Mouse (Mus musculus): ENCODE data around the gene Zdhhc24. TPM values are rescaled to one million over a fixed set of nuclear protein-coding genes. Genes with fewer than 3 reads are reported as not detected.

Gene Zdhhc24
- polyA plus RNA-seq, 1 experiment from 2014 or later: 12.3 TPM

DNA sequence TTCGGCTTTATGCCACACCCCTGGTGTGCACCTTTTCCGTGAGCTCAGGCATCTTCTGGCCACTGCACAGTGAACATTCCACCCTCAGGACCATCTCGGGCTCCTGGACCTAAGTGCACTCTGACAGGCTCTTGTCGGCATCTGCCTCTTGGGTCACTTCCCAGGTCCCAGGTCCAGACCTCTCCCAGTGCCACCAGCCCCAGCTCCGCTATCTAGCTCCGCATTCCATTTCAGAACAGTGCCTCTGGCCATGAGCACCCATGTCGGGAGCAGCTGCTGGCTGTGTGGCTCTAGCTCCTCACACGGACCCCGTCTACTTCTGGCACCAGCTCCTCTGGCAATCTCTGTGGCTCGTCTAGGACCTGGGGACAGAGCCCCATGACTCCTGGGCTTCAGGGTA is 11.3 kb downstream of the Zdhhc24 start:
- Histone ChIP-seq H3K27ac (ENCODE audit: low read depth, low read length) (no peak overlapping the region), H3K9me3 (ENCODE audit: control insufficient read depth, low read length) (no peaks in the 10 kb centered on the region), H3K4me1 (replicated peaks; ENCODE audit: control insufficient read depth, insufficient read depth, low read length) (no peaks in the 10 kb centered on the region), H3K27me3 (ENCODE audit: control insufficient read depth, insufficient read depth, low read length) (no peaks in the 10 kb centered on the region), H3K4me2 (ENCODE audit: low read depth, low read length, severe bottlenecking) (no peak overlapping the region), H3K36me3 (ENCODE audit: control insufficient read depth, insufficient read depth, low read length) (no peaks in the 10 kb centered on the region; the same call in 1 of the 2 replicates), H3K9ac (ENCODE audit: low read length) (no peak overlapping the region), H3K4me3 (ENCODE audit: low read depth, low read length) (no peak overlapping the region)
- no peak for DNase-seq (ENCODE audit: low spot score)
- ATAC-seq (replicated peaks; ENCODE audit: low FRiP score): no peak
- WGBS: 91% methylated on average over 10 of the region's 10 CpGs

- DNase-seq (ENCODE audit: low spot score) (no peak), ATAC-seq (replicated peaks; ENCODE audit: low FRiP score) (no peak)
- Histone ChIP-seq H3K4me2 (ENCODE audit: low read depth, low read length, severe bottlenecking) (no peak overlapping the region), H3K27me3 (ENCODE audit: control insufficient read depth, insufficient read depth, low read length) (no peaks in the 10 kb centered on the region), H3K36me3 (ENCODE audit: control insufficient read depth, insufficient read depth, low read length) (no peaks in the 10 kb centered on the region; the same call in 1 of the 2 replicates), H3K27ac (ENCODE audit: low read depth, low read length) (no peak overlapping the region), H3K9me3 (ENCODE audit: control insufficient read depth, low read length) (no peaks in the 10 kb centered on the region), H3K4me1 (replicated peaks; ENCODE audit: control insufficient read depth, insufficient read depth, low read length) (no peaks in the 10 kb centered on the region), H3K4me3 (ENCODE audit: low read depth, low read length) (no peak overlapping the region), H3K9ac (ENCODE audit: low read length) (no peak overlapping the region)
- WGBS: 77% methylated on average over 3 of the region's 3 CpGs
Observed at GRCm38 (mm10) chr19:4891798-4892197, 13.3 kb downstream of the Zdhhc24 start.

GRCm38 (mm10) chr19:4896780-4897520 is 18.5 kb downstream of the Zdhhc24 start:
- DNase-seq (ENCODE audit: low spot score) (no peak), ATAC-seq (replicated peaks; ENCODE audit: low FRiP score) (no peak)
- no peaks in the 10 kb centered on the region for H3K9me3 ChIP-seq (ENCODE audit: control insufficient read depth, low read length)
- WGBS: 56% methylated on average over 21 of the region's 21 CpGs
- H3K9ac ChIP-seq (ENCODE audit: low read length): no peak overlapping the region
- H3K4me1 ChIP-seq (replicated peaks; ENCODE audit: control insufficient read depth, insufficient read depth, low read length): no peaks in the 10 kb centered on the region
- no peak overlapping the region for H3K4me3 ChIP-seq (ENCODE audit: low read depth, low read length)
- no peaks in the 10 kb centered on the region; the same call in 1 of the 2 replicates for H3K36me3 ChIP-seq (ENCODE audit: control insufficient read depth, insufficient read depth, low read length)
- H3K27me3 ChIP-seq (ENCODE audit: control insufficient read depth, insufficient read depth, low read length): no peaks in the 10 kb centered on the region
- no peak overlapping the region for H3K27ac ChIP-seq (ENCODE audit: low read depth, low read length)
- no peak overlapping the region for H3K4me2 ChIP-seq (ENCODE audit: low read depth, low read length, severe bottlenecking)

DNA sequence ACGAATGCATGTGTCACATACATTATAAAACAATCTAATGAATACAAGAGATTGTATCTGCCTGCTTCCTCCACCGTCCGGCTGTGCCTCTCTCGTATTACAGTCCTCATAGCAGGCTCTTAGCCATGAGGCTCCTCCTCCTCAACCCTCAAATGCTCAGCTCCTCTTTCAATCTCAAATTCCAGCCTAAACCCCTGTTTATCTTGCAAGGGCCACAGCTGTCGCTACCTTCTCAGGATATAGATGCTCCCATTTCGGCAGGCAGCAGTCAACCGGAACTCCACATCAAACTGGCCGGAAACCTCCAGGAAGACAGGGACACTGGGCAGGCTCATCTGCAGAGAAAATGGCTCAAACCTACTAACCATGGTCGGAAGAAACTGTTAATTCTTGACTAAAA is 20.5 kb downstream of the Zdhhc24 start:
- Histone ChIP-seq H3K9me3 (ENCODE audit: control insufficient read depth, low read length) (no peaks in the 10 kb centered on the region), H3K27me3 (ENCODE audit: control insufficient read depth, insufficient read depth, low read length) (no peaks in the 10 kb centered on the region), H3K4me1 (replicated peaks; ENCODE audit: control insufficient read depth, insufficient read depth, low read length) (no peaks in the 10 kb centered on the region), H3K36me3 (ENCODE audit: control insufficient read depth, insufficient read depth, low read length) (no peaks in the 10 kb centered on the region; the same call in 1 of the 2 replicates), H3K4me2 (ENCODE audit: low read depth, low read length, severe bottlenecking) (no peak overlapping the region), H3K27ac (ENCODE audit: low read depth, low read length) (no peak overlapping the region), H3K4me3 (ENCODE audit: low read depth, low read length) (no peak overlapping the region), H3K9ac (ENCODE audit: low read length) (no peak overlapping the region)
- DNase-seq (ENCODE audit: low spot score): no peak
- no peak for ATAC-seq (replicated peaks; ENCODE audit: low FRiP score)
- 83% methylated on average over 9 of the region's 9 CpGs for WGBS

GRCm38 (mm10) chr19:4899888-4900287 is 21.4 kb downstream of the Zdhhc24 start:
- H3K36me3 ChIP-seq (ENCODE audit: control insufficient read depth, insufficient read depth, low read length): no peaks in the 10 kb centered on the region; the same call in 1 of the 2 replicates

DNA sequence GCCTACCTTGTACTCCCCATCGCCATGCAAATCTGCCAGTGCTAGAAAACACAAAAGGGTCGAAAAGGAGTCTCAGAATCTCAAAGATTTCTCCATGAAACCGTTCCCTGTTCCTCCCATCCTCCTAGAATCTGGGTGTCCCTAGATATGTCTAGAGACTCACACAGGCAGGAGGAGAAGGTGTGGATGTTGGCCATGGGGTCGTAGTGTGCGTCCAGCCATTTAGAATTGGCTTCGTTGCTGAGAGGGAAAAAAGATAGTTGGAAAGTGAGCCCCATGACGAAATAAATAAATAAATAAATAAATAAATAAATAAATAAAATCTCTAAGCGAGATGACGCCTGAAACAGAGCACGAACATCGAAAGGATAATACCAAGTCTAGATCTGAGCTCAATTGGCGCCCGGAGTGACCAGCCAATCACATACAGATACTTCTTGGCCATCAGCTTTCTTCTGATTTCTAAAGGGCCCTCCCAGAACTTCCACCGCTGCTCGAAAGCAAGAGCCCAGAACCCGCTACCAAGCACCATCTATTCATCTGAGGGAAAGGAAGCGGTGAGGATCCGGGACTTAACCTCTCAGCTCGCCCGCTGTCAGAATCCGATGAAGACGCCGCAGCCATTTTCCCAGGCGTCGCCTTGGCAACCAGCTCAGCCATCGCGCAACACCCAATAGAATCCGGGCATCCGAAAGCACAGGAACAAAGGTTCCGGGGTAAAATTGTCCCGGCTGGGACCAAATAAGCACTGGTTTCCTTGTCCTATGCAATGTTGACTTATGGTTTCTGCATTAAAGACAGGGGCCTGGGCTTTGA is 27.7 kb downstream of the Zdhhc24 start, which contains the start of gene Bbs1:
Gene Bbs1, minus strand, starts transcription at position 650 of the 816 bp plus-strand sequence.
- peak within 1 kb of the TSS; percentile 66 for H3K4me2 ChIP-seq (ENCODE audit: low read depth, low read length, severe bottlenecking)
- peak within 1 kb of the TSS; percentile 73 for H3K9ac ChIP-seq (ENCODE audit: low read length)
- ATAC-seq (replicated peaks; ENCODE audit: low FRiP score): peak; percentile 72
- H3K4me3 ChIP-seq (ENCODE audit: low read depth, low read length): peak within 1 kb of the TSS; percentile 71
- H3K4me1 ChIP-seq (replicated peaks; ENCODE audit: control insufficient read depth, insufficient read depth, low read length): 0 out of 2 replicates have a peak, but pooled peaks cover 3% of the 10 kb centered on the region
- H3K9me3 ChIP-seq (ENCODE audit: control insufficient read depth, low read length): no peaks in the 10 kb centered on the region
- H3K36me3 ChIP-seq (ENCODE audit: control insufficient read depth, insufficient read depth, low read length): no peaks in the 10 kb centered on the region; the same call in 1 of the 2 replicates
- peak within 1 kb of the TSS; percentile 46; the same call in 1 of the 2 replicates for H3K27ac ChIP-seq (ENCODE audit: low read depth, low read length)
- no peaks in the 10 kb centered on the region for H3K27me3 ChIP-seq (ENCODE audit: control insufficient read depth, insufficient read depth, low read length)
- WGBS: 9% methylated on average over 31 of the region's 31 CpGs
- peak; percentile 90 for DNase-seq (ENCODE audit: low spot score)

More at GRCm38 (mm10) chr19:4899888-4900287, 21.4 kb downstream of the Zdhhc24 start:
- no peak overlapping the region for H3K4me3 ChIP-seq (ENCODE audit: low read depth, low read length)
- DNase-seq (ENCODE audit: low spot score) (no peak), ATAC-seq (replicated peaks; ENCODE audit: low FRiP score) (no peak)
- H3K4me1 ChIP-seq (replicated peaks; ENCODE audit: control insufficient read depth, insufficient read depth, low read length): no peaks in the 10 kb centered on the region
- no peak overlapping the region for H3K9ac ChIP-seq (ENCODE audit: low read length)
- H3K9me3 ChIP-seq (ENCODE audit: control insufficient read depth, low read length): no peaks in the 10 kb centered on the region
- WGBS: 88% methylated on average over 3 of the region's 3 CpGs
- H3K27me3 ChIP-seq (ENCODE audit: control insufficient read depth, insufficient read depth, low read length): no peaks in the 10 kb centered on the region
- H3K27ac ChIP-seq (ENCODE audit: low read depth, low read length): no peak overlapping the region
- H3K4me2 ChIP-seq (ENCODE audit: low read depth, low read length, severe bottlenecking): no peak overlapping the region

GRCm38 (mm10) chr19:4908107-4908506 is 29.6 kb downstream of the Zdhhc24 start:
- Histone ChIP-seq H3K9ac (ENCODE audit: low read length) (no peak overlapping the region), H3K9me3 (ENCODE audit: control insufficient read depth, low read length) (no peaks in the 10 kb centered on the region), H3K36me3 (ENCODE audit: control insufficient read depth, insufficient read depth, low read length) (no peaks in the 10 kb centered on the region; the same call in 1 of the 2 replicates), H3K4me2 (ENCODE audit: low read depth, low read length, severe bottlenecking) (no peak overlapping the region), H3K27me3 (ENCODE audit: control insufficient read depth, insufficient read depth, low read length) (no peaks in the 10 kb centered on the region), H3K4me3 (ENCODE audit: low read depth, low read length) (no peak overlapping the region), H3K27ac (ENCODE audit: low read depth, low read length) (no peak overlapping the region), H3K4me1 (replicated peaks; ENCODE audit: control insufficient read depth, insufficient read depth, low read length) (0 out of 2 replicates have a peak, but pooled peaks cover 3% of the 10 kb centered on the region)
- DNase-seq (ENCODE audit: low spot score): no peak
- WGBS: 91% methylated on average over 4 of the region's 4 CpGs
- ATAC-seq (replicated peaks; ENCODE audit: low FRiP score): no peak

GRCm38 (mm10) chr19:4909376-4909775 is 30.9 kb downstream of the Zdhhc24 start:
- Histone ChIP-seq H3K4me2 (ENCODE audit: low read depth, low read length, severe bottlenecking) (no peak overlapping the region), H3K27me3 (ENCODE audit: control insufficient read depth, insufficient read depth, low read length) (no peaks in the 10 kb centered on the region), H3K27ac (ENCODE audit: low read depth, low read length) (no peak overlapping the region), H3K36me3 (ENCODE audit: control insufficient read depth, insufficient read depth, low read length) (peaks cover 8% of the 10 kb centered on the region; the same call in 1 of the 2 replicates), H3K9ac (ENCODE audit: low read length) (no peak overlapping the region), H3K9me3 (ENCODE audit: control insufficient read depth, low read length) (no peaks in the 10 kb centered on the region), H3K4me3 (ENCODE audit: low read depth, low read length) (no peak overlapping the region), H3K4me1 (replicated peaks; ENCODE audit: control insufficient read depth, insufficient read depth, low read length) (0 out of 2 replicates have a peak, but pooled peaks cover 3% of the 10 kb centered on the region)
- DNase-seq (ENCODE audit: low spot score) (no peak), ATAC-seq (replicated peaks; ENCODE audit: low FRiP score) (no peak)
- WGBS: 92% methylated on average over 7 of the region's 7 CpGs
